Mouse (Mus musculus): ENCODE data around the gene Dand5.

The Dand5 gene

DNA sequence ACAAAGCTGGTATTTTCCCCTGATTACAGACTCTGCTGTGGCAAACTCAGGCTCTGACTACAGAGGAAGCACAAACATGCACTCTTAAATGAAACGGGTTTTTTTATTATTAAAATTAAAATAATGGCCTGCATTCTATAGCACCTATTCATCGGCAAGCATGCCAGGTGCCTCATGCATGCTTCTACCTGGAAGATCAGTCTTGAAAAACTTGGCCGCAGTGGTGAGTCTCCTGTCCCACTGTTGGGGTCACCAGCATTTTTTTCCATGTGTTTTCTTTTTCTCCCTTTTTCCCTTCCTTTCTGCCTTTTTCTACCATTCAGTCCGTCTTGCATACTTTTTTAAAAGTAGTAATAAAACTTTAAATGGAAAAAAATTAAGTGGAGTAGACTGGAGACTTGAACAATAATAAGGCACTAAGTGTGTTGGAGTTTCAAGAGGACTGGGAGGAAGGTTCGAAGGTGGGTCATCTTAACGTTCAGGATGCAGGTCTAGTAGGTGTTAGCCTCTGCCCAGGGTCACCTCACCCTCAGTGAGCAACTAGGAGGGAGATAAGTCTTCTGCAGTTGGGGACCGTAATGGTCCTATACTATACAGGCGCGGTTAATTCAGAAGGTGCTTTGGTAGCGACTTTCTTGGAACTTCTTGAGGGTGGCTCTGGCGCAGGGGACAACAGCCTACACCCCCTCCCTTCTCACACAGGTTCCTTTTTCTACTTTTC, 39.3 kb downstream of the Dand5 start:
- no peak for DNase-seq

DNA sequence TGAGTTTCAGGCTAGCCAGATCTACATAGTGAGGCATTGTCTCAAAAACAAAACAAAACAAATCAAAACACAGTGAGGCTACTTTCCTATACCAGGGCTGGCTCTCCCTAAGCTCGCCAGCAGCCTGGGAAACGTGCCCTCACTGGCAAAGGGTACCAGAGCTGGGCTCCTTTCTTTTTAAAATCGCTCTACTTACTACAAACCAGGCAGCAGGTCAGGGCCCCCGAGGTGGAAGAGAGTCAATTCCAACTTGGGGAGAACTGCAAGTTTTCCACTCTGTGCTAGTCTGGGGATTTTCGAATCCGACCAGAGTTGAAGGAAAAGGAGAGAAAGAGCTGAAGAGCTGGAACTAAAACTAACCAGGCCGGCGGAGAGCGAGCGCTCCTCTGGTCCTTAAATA, 39.9 kb downstream of the Dand5 start:
- no peak for DNase-seq

DNA sequence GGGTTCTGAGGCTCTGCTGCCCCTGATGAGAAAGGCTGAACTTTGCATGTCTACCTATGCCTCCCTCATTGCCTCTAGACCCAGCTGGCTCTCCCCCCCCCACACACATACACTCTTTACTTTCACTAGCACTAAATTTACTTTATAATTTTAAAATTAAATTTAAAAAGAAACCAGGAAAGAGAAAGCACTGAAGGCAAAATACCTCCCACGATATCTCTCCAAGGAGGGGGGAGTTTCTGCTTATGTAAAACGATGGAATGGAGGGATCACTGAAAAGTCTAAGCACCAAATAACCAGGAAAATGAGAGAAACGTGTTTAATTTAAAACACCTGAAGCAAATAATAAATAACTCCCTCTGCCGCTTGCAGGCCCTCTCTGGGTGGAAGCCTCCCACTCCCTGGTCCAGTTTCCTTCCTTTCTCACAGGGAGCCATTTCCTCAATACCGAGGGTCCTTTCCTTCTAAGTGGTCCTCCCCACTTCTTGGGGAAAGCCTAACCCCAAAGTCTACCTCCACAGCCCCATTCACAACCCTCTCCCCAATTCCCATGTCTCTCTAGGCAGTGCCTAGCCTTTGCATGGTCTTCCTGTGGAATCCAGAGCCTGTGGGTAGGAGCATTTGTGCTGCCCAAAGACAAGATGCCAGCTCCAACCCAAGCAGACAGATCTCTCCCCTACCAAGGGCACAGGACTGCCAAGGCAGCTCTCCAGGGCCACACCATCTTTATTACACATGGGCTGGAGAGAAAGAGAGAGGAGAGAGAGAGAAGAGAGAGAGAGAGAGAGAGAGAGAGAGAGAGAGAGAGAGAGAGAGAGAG, 40.7 kb downstream of the Dand5 start:
- DNase-seq = no peak

DNA sequence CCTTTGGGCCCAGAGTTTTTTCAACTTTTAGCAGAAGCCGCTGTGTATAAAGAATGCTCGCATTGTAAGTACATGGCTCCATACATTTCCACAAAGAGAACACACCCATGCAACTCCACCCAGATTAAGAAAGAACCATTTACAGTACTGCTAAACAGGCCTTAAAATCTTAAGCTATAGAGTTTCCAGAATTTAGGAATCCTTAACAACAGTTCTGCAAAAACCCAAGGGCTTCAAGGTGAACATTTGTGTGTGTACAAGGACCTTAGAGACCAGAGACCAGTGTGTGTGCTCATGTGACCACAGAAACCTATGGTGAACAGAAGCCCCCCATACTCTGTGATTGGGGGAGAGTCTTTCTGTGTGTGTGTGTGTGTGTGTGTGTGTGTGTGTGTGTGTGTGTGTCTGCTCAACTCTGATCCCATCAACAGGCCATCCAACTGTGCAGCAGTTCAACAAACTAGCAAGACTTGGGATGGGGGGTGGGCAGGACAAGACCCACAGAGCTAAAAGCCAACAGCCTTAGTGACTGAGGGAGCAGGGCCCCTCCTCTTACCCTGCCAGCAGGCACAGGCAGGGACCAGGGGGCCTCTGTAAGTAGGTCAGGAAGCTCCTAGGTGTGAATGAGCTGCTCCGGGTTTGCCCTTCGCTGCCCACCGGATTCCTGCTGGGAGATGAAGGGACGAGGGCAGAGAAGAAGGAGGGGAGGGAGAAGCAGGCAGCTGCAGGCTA, 41.5 kb downstream of the Dand5 start:
- DNase-seq = no peak

DNA sequence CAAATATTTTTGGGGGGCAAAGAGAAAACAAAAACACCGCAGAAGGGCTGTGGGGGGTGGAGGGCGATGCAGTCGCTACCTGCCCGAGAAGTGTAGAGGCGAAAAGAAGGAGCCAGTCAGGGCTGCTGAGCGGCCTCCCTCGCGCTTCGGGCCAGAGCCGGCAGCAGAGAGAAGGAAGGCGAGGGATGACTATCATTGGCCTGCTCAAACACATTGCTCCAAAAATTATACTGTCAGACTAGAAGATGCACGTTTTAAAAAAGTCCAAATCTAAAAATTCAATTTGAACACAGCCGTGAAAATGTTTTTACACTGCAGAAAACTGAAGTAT, 42.4 kb downstream of the Dand5 start:
- no peak for DNase-seq

DNA sequence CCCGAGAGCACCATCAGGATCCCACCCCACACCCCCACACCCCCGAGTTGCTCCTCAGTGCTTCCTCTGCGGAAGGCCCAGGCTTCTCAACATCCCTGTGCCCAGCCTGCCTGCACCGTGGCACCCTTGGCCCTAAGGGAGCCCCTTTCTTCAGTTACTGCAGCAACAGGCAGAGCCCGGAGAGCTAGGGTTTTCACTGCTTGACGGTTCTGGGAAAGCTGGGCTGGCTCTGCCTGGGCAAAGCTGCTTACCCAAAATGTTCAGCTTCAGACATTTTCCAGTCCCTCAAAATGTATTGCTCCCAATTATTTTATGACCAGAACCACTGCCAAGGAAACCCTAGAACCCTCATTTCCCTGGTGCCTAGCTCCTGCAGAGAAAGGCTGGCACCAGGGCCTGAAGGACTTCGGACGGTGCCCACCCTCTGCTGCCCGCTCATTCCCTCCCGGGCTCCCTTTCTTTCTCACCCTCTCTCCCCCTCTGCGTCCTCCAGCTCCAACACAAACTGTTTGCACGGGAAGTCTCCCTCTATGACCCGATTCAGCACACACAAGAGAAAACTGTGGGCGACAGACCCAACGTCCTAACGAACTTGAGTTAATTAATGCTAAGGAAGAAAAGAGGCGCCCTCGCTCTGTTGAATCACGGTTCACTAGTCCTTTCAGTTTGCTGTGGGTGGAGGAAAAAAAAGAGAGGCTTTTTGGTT, 43.0 kb downstream of the Dand5 start:
- no peak for DNase-seq

DNA sequence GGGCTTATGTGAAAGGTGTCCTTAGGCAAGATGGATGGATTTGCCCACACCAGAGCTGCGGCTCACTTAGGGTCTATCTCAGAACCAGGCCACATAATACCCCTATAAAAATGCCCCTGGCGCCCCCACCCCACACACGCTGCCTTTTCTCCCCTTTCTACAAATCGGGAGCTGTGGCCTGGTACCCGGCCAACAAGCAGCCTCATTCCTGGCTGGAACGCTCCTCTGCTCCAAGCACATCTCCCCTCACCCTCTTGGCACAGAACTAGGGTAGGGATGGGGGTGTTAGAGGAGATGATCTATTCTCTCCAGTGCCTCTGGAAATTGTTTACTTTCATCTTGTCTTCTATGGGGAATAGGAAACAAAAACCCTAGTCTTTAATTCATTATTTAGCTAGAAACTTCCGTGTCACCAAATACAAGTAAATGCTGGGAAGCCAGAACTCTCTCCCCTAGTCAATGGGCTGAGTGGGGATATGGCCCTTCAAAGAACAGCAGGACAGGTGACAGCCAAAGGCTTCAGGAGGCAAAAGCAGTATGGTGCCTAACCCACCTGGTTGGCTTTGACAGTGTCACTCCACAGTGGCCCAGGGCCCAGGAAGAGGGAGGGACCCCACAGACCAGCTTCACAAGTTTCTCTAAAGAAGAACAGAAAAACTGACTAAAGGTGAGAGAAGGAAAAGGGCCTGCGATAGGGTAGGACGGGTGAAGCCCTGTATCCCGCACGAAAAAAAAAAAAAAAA, 43.8 kb downstream of the Dand5 start:
- DNase-seq = no peak

DNA sequence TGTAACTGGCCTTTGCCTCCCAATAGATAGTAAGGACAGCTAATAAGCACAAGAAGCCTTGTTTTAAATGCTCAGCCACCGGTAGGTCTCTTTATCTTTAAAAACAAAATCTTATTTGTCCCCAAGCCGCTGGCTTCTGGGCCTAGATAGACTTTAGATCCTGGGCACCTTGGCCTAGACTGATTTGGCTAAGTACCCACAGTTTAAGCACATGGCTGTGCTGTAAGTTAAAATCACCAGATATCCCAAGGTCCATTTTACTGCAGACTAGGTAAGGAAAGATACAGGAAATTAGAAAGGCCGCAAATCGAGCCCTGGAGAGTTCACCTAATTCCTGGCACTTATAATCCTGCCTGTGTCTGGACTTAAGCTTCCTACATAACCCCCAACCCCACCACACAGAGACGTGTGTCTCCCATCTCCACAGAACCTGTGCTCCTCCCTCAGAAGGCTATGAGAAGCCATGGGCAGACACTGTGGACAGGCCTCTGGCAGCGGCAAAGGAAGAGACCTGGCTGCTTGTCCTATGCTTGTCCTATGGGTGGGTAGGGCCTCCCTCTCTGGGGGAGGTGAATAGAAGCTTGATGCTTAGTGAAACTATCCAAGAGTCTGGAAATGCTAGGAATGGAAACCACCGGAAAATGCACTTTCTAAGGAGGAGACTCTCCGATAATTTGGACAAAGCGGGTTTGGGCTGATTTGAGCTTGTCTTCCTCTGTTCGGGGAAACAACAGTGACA, 44.6 kb downstream of the Dand5 start:
- no peak for DNase-seq

DNA sequence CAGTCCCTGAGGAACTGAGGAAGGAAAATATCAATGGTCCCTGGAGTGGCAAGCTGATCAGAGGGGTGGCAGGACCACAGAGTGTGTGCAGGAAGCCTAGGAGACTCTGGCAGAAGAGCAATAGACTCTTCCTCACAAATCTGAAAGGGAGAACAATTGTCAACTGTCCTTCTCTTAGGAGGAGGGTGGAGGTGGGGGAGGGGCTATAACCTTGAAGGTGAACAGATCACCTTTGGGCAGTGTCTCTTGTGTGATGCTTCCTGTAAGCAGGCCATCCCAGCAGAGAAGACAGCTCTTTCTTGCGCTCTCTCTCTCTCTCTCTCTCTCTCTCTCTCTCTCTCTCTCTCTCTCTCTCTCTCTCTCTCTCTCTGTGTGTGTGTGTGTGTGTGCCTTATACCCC, 46.1 kb downstream of the Dand5 start:
- DNase-seq = no peak

DNA sequence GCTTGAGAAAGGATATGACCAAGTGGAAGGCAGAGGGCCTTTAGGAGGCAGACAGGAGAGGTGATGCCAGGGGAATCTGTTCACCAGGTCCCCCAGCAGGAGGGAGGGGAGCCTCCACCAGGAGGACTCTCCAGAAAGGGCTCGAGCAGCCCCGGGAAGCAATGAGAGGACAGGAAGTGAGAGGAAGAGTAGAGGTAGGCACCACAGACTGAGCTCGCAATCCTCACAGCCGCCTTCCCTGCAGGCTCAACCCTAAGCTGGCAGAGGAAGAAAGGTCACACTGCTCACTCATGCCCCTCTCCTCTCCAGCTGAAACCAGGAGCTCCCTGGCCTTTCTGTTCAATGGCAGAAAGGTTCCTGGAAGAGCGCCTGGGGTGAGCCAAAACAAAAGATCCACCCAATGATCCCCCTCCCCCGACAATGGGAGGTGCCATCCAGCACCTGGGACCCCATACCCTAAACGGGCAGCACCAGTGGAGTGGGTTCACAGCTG, 47.0 kb downstream of the Dand5 start:
- DNase-seq = no peak

DNA sequence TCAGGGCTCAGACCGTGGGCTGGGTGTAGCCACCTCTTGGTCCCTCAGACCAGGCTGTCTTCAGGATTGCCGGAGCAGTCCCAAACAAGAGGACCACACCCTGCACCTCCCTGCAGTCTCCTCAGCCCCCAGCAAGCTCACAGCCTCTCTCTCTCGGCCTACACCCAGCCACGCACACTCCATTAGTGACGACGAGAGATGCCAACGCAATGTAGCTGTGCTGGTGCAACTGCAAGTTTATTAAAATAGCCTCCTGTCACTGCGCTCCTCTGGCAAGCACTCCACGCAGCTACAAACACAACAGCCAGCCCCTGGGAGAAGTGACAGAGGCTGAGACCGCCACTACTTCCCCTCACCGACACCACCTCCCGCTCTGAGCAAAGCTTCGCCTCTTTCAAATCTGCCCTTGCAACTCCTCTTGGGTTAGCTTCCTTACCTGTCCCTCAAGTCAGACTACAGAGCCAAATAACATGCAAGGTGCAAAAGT, 47.5 kb downstream of the Dand5 start:
- no peak for DNase-seq

DNA sequence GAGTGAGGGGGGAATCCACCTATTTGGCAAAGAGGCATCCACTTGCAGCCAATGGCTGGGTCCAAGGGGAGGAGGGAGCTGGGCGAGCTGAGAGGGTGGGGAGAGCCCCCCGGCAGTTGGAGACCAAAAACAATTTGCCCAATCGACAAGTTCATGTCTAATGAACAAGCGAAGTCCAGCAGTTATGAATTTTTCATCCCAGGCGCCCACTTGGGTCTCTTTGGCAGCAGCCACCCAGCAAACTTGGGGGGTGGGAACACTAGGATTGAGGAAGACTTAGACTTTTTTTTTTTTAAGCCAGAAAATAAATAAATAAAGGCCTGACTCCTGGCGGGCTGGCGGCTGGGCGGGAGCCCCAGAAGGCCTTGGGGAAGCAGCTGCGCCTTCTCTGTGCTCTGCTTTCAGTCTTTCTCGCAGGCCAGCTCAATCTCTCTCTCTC, 48.1 kb downstream of the Dand5 start:
- no peak for DNase-seq

DNA sequence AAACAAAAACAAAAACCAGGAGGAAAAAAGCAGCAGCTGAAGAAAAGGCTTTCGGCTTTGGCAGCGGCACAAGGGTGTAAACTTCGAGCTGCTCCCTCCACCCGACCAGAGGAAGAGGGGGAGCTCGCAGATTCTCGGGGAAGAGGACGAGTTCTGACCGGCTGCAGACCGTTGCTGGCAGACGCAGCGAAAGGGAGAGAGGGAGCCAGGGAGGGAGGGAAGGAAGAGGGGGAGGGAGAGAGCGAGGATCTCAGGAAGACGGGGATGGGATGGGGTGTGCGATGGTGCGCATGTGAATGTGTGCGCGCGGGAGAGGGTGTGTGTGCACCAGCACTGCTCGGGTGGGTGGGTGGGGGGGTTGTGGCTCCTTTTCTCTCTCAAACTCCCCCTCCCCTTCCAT, 48.8 kb downstream of the Dand5 start:
- DNase-seq = peak; percentile 70

DNA sequence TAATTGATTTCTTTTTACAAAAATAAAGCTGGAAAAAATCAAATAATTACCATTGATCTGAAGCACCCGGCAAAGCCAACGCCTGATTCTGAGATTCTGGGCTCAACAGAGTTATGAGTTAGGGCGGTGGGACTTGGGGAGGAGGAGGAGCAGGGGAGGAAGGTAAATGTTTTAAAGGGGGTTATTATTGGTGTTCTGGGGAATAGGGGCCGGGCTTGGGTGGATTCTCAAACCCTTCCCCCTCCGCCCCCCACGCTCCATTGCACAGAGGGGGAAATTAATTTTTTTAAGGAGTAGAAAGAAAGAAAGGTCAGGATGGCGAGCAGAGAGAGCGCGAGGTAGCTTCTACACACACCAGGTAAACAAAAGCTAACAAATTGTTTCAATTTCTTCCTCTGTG, 49.3 kb downstream of the Dand5 start:
- DNase-seq = no peak

DNA sequence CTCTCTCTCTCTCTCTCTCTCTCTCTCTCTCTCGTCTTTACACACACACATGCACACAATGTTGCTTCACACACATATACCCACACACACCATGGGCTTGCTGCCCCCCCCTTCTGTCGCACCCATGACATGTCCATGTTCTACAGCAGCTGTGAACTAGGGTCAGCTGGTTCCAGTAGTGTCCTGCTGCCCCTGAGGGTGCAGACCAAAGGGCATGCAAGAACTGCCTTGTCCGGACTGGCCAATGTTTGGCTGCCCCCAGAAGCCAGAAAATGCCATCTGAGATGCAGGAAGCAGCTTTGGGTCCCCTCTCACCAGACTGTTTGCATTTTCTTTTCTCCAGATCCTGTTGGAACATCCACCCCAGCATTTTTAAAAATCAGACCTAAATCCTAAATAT, 50.0 kb downstream of the Dand5 start:
- no peak for DNase-seq

DNA sequence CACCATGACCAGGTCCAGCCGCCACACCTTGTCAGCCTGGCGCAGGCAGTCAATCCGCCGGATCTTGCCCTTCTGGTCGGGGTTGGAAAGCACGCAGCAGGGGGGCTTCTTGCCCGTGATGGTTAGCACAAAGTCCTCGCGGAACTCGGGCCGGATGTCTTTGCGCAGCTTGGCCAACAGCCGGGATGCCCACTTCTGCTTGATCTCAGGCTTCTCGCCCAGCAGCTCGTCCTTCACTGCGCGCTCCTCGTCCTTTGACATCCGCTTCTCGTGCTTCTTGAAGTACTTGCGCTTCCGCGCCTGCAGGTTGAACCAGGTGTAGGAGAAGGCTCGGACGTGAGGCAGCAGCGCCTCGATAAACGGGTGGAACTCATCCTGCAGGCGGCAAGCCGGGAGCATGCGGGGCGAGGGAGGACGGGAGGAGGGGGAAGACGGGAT, 50.7 kb downstream of the Dand5 start:
- DNase-seq = no peak

DNA sequence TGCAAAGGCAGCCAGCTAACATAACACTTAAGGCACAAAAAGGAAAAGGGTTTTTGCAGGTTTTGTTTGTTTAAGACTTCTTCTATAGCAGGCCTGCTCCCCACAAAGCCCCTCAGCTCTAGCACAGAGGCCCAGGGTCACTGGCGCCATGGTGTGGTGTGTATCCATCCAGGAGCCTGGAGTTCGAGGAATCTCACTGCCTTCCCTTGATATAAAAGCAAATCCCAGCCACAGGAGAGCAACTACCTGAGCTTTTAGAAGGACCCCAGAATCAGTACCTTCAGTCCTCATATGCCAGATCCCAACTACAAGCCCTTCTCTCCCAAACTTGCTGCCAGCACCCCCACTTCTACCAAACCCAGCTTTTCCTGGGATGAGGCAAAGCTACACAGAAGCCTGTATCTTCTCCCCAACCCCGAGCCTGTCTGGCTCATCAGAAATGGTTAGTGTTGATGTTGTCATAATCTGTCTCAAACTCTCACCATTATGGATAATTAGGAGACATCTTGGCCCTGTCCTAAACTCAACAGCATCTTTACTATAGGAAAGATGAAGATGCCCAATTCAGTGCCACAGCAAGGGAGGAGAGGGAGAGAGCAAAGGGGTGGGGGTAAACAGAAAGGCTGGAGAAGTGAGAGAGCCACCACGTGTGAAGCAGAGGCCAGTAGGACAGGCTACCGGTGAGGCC, 51.5 kb downstream of the Dand5 start:
- DNase-seq = no peak

DNA sequence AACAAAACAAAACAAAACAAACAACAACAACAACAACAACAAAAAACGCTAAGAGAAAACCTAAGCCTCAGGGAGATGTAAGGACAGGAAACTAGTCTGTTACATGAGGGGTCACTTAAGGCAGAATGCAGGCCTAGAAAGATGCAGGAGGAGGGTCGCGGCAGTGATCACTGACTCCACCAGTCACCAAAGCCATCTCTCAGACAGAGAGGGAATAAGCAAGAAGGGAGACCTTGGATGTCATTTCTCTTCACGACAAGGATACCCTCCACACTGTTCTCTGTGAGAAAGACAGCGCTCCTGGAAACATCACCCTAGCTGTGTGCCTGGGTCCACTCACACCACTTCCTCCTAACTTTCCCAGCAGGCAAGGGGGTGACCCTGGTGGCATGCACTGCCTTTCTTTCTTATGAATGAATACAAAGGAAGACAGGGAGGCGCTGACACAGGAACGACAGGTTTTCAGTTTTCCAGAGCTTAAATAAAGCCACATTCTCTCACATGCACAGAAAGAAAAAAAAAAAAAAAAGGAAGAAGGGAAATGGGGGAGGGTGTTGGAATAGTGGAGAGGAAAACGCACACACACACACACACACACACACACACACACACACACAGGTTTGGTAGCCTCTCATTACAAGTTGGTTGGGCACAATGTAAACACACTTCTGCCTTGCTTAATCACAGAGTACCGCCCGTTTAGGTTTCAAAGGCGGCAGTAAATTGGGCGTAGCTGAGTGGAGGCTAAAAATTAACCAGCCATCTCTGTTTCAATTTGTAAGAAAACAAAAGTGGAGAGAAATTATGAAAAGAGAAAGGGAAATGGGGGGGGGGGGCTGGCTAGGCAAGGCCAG, 52.3 kb downstream of the Dand5 start:
- no peak for DNase-seq

DNA sequence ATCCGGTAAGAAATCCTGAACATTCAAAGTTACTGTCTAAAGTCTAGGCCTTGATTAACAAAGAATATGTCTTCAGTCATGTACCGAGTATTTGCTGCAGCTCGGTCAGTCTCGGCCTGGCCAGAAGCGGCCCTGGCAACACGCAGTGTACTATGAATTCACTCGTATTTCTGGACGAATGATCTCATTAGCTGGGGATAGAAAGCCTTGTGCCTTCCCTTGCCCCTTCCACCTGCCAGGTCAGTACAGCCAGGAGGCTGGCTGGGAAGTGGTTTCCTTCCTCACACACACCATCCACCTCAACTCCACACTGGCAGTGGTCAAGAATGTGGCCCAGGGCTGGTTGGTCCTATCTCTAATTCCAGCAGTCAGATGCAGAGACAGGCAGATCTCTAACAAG, 53.3 kb downstream of the Dand5 start:
- no peak for DNase-seq
